Mouse (Mus musculus) hindlimb bud, embryonic 11.5 days (tissue): ENCODE results near the gene 1600014C10Rik.

Experiments used
- DNase-seq: peaks from one replicate; pipeline ENCODE4 v3.0.0-alpha.2; 2012; ENCODE audit warnings: low read depth, low spot score; ENCODE audit errors: extremely low spot score

The 1600014C10Rik gene

DNA sequence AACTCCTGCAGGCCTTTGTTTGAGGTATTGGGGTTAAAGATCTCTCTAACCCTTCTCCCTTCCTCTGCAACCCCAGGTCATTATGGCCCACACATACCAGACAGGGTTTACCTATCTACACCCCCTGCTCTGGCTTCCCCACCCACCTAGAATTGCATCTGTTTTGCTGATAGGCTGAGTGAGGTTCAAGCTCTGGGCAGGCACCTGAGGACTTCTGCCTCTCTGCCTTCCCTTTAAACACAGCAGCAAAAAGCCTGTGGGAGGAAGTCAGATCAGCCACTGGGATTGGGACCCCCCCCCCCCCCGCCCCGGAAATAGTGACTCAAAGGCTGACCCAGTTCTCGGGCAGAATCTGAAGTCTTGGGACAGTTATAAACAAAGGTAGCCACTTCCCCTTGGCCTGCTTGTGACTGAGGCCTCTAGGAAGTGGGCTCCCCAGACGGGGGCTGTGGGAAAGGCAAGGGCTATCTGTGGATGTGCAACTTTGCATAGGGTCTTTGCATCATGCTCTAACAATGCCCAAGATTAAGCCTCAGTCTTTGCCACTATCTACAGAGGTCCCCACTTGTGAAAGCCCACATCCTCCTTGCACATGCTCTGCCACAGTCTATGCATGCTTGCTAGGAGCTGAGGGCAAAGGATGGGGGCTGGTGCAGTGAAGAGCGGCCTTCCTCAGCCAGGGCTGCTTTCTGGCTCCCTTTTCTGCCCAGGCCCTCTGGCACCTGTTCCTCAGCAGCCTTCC, 31.6 kb downstream of the 1600014C10Rik start:
- no peak for DNase-seq

GRCm38 (mm10) chr7:38215281-38215680, 32.3 kb downstream of the 1600014C10Rik start:
- no peak for DNase-seq

GRCm38 (mm10) chr7:38215697-38216096, 32.7 kb downstream of the 1600014C10Rik start:
- no peak for DNase-seq

DNA sequence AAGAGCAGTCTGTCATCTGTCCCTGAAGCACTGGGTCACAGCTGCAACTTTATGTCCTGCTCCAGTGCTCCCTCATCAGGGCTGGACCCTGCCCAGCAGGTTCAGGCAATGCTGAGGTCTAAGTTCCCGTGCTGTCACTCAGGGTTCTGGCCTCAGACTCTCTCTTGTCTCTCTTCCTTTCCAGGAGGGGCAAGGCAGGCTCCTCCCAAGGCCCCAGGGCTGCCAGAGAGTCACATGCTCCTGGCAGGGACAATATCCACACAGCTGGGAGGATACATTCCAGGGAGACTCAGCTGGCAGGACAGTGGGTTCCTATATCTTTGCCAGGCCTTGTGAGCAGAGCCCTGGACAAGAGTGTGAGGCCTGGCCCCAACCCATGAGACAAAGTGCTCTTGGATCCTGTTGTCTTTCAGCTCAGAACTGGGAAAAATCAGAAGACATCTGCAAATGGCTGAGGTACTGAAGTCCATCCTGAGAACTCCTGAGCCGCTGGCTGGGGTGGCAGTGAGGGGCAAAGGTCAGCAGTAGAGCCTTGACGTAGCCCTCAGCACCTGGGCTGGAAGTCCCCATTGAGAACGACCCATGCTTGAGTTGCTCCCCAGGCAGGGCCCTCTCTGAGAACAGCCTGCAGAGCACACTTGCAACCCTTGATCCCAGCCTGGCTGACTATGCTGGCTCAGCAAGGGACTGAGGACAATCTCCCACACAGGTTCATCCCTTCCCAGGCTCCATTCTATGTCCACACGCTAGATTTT, 34.6 kb downstream of the 1600014C10Rik start:
- no peak for DNase-seq

GRCm38 (mm10) chr7:38218631-38219367, 35.8 kb downstream of the 1600014C10Rik start:
- no peak for DNase-seq

GRCm38 (mm10) chr7:38219526-38219925, 36.5 kb downstream of the 1600014C10Rik start:
- DNase-seq: no peak

DNA sequence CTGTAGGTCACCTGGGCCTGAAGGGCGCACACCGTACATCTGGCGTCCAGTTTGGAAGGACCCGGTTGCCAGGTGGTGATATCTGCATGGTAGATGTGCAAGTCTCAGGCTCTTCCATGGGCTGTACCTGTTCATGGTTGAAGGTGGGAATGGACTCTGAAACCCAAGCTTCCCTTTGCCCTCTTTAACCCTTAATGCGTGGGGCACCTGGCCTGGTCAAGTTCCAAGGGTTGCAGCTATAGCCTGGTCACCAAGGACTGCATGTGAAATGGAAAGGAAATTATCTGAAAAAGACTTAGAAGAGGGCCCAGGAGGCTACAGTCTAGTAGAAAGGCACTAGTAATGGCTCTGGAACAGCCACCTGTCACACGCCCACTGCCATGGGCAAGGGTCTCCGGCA, 37.8 kb downstream of the 1600014C10Rik start:
- no peak for DNase-seq

- DNase-seq: no peak
Measured at GRCm38 (mm10) chr7:38224577-38225369, 41.8 kb downstream of the 1600014C10Rik start.

- DNase-seq: no peak
Measured at GRCm38 (mm10) chr7:38226226-38226625, 43.2 kb downstream of the 1600014C10Rik start.

- peak; percentile 35 for DNase-seq
Measured at GRCm38 (mm10) chr7:38227181-38227899, 44.3 kb downstream of the 1600014C10Rik start.

GRCm38 (mm10) chr7:38227900-38228298, 44.9 kb downstream of the 1600014C10Rik start, which contains the start of gene Plekhf1:
Plekhf1 (minus strand) TSS chr7:38228016.
- peak; percentile 66 for DNase-seq

GRCm38 (mm10) chr7:38228329-38228728, 45.3 kb downstream of the 1600014C10Rik start:
- DNase-seq: no peak

DNA sequence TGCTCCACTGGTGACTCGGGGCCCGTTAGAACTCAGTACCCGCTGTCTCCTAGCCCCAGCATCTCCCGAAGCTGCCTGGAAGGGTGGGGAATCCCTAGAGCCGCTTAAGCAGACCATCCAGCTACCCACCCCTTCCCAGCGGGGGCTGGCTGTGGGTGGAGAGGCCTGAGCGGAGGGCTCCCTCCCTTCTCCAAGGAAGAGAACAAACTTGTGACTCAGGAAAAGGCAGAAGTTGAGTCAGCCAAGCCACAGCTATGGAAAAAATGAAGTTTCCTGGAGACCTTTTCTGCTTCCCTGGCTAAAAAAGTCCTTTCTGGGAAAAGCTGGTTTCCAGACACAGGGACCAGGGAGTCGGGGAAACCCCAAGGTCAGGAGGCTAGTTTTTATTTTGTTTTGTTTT, 47.3 kb downstream of the 1600014C10Rik start:
- DNase-seq: no peak

- DNase-seq: no peak
Measured at GRCm38 (mm10) chr7:38236400-38237105, 53.5 kb downstream of the 1600014C10Rik start.

DNA sequence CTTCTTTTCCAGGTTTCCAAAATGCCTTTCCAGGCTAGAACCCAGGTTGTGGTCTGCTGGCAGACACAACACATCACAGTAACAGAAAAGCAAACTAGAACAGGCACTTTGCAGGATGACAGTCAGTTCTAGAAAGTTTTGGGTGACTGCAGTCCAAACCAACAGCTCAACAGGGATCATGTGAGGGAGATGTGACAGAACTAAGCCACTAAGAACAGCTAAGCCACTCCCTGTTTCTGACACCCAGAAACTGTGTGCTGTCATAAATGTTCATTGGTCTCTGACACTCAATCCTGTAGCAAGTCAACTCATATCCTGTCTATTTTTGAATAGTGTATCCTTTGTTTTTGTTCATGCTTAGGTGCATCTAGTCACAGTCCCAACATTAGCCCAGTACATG, 54.1 kb downstream of the 1600014C10Rik start:
- no peak for DNase-seq

GRCm38 (mm10) chr7:38242417-38242816, 59.4 kb downstream of the 1600014C10Rik start:
- DNase-seq: no peak
